Mouse (Mus musculus) neural tube, embryonic 14.5 days (tissue): ENCODE measurements at regions not wholly inside any gene's neighbourhood (a gene's known extent, or its start where the extent isn't known, plus 50 kb on each side); places are given as distances from the start of the nearest gene placed in this dataset.

ENCODE experiments used
- ATAC-seq: fragments of 200-750 bp; cut with Nextera tagmentation; 2 replicates; pipeline ENCODE4 v1.8.0; 2017; ENCODE audit warnings: low read depth, mild to moderate bottlenecking, moderate TSS enrichment, moderate library complexity
- H3K27ac ChIP-seq: fragments of 300-500 bp; sonication (generic); 2 replicates; pipeline ENCODE4 v1.5.1; 2014; ENCODE audit warnings: low read depth, mild to moderate bottlenecking, control low read depth, low read length, moderate library complexity, mixed read lengths
- H3K27me3 ChIP-seq: fragments of 300-500 bp; sonication (generic); 2 replicates; pipeline ENCODE4 v1.6.1; 2014; ENCODE audit warnings: low read length; ENCODE audit not compliant: control insufficient read depth, insufficient read depth
- H3K36me3 ChIP-seq: fragments of 300-500 bp; sonication (generic); 2 replicates; pipeline ENCODE4 v1.6.1; 2014; ENCODE audit warnings: low read length, mixed read lengths; ENCODE audit not compliant: control insufficient read depth, insufficient read depth
- H3K4me1 ChIP-seq: fragments of 300-500 bp; sonication (generic); 2 replicates; pipeline ENCODE4 v1.6.1; 2014; ENCODE audit warnings: low read length; ENCODE audit not compliant: control insufficient read depth, insufficient read depth
- H3K4me2 ChIP-seq: fragments of 300-500 bp; sonication (generic); 2 replicates; pipeline ENCODE4 v1.6.1; 2014; ENCODE audit warnings: mild to moderate bottlenecking, low read depth, low read length, control low read depth
- H3K4me3 ChIP-seq: fragments of 300-500 bp; sonication (generic); 2 replicates; pipeline ENCODE4 v1.5.1; 2014; ENCODE audit warnings: low read depth, low read length, control low read depth, mixed read lengths
- H3K9ac ChIP-seq: fragments of 300-500 bp; sonication (generic); replicated peaks from 2 replicates; pipeline ENCODE4 v1.6.1; 2014; ENCODE audit warnings: low read depth, mild to moderate bottlenecking, control low read depth, low read length, mixed read lengths
- H3K9me3 ChIP-seq: fragments of 300-500 bp; sonication (generic); 2 replicates; pipeline ENCODE4 v1.6.1; 2016; ENCODE audit warnings: low read length; ENCODE audit not compliant: control insufficient read depth
- WGBS: fragments of 180-500 bp; shearing (Covaris S2); extraction: QIAGEN DNeasy Blood & Tissue Kit; methylation state at CpG from one replicate; pipeline ENCODE4 v1.1.7; 2014; 5-methylcytosine and 5-hydroxymethylcytosine counted together

DNA sequence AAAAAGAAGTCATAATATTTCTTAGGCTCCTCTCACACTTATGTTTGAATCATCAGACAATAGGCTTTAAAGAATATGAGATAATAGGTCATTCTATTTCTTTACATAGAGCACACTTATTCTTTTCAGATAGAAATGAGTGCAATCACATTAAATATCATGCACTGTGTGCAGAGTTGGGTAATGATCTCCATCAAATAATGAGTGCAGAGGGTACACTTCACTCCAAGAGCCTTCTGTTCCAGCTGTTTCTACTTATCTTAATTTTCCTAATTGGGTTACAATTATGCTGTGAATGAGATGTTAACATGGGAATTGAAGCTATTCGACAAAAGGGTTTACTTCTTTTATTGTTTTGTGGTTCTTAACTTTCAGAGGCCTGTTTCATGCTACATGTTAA is 707.5 kb upstream of the Mdga2 start:
- ATAC-seq: peak; percentile 66
- WGBS: 47% methylated on average over 1 of the region's 1 CpGs
- no peak overlapping the region for H3K9ac ChIP-seq

DNA sequence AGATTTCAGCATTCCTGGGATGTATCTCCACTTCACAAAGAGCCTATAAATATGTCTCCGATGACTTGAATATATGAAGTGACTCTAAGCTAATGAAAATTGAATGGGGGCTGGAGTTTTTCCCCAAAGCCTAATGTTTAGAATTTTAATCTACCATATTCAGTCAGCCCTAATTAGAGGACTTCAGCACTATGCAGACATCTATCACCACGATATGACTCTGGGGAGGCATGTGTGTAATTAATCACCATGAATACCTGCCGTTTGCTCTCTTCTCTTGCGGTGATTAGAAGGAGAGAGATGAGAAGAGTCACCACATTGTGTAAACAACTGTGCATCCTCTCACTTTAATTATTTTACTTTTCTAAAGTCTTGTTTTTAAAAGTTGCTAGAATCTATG is 692.3 kb upstream of the Mdga2 start:
- peak; percentile 90 for ATAC-seq

More for the DNA sequence above, 707.5 kb upstream of the Mdga2 start:
- H3K4me3 ChIP-seq: no peak overlapping the region
- H3K27me3 ChIP-seq: no peaks in the 10 kb centered on the region
- H3K36me3 ChIP-seq: no peaks in the 10 kb centered on the region
- no peak overlapping the region for H3K4me2 ChIP-seq
- H3K9me3 ChIP-seq: no peaks in the 10 kb centered on the region
- no peaks in the 10 kb centered on the region for H3K4me1 ChIP-seq
- H3K27ac ChIP-seq: no peak overlapping the region

DNA sequence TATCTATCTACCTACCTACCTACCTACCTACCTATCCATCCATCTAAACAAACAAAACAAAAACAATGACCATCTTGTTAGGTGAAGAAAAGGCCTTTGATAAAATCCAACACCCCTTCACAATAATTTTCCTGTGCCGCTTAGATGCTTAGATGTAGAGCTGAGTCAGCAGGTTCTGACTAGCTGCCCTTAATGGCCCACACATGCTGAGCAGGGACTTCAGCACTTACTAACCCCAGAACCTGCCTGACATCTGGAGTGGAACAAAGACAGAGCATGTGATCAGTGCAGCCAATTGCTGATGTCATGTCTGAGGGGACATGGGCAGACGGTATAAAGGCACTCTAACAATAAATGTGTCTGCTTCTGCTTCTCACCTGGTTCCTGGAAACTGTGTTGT is 664.9 kb upstream of the Mdga2 start:
- H3K27ac ChIP-seq: no peak overlapping the region
- H3K4me1 ChIP-seq: no peaks in the 10 kb centered on the region
- 64% methylated on average over 2 of the region's 2 CpGs for WGBS
- H3K4me2 ChIP-seq: no peak overlapping the region
- no peak for ATAC-seq
- no peaks in the 10 kb centered on the region for H3K27me3 ChIP-seq
- no peaks in the 10 kb centered on the region for H3K9me3 ChIP-seq
- H3K4me3 ChIP-seq: no peak overlapping the region
- H3K9ac ChIP-seq: no peak overlapping the region
- H3K36me3 ChIP-seq: no peaks in the 10 kb centered on the region

More for the DNA sequence above, 692.3 kb upstream of the Mdga2 start:
- no peak overlapping the region for H3K9ac ChIP-seq
- no peak overlapping the region for H3K4me2 ChIP-seq
- no peaks in the 10 kb centered on the region for H3K36me3 ChIP-seq
- H3K4me1 ChIP-seq: 0 out of 2 replicates have a peak, but pooled peaks cover 2% of the 10 kb centered on the region
- H3K27me3 ChIP-seq: no peaks in the 10 kb centered on the region
- no peak overlapping the region for H3K4me3 ChIP-seq
- H3K9me3 ChIP-seq: no peaks in the 10 kb centered on the region
- H3K27ac ChIP-seq: no peak overlapping the region
- WGBS: 35% methylated on average over 4 of the region's 4 CpGs

DNA sequence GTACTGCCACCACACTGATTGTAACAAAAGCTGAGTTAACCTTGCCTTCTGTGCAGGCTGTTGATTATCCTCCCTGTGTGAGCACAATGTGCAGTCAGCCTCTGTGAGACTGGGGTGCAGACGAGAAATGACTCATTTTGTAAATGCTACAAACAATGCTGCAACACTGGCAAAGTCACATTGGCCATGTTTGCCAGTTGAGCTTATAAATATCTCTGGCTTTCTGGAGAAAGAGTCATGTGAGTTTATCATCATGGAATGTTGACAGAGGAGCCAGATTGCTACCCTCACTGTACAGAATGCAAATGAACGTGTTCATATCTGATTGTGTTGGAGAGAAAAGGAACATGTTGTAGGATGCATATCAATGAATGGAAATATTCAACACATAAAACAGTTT is 640.3 kb upstream of the Mdga2 start:
- no peaks in the 10 kb centered on the region for H3K36me3 ChIP-seq
- ATAC-seq: peak; percentile 54; the same call in 1 of the 2 replicates
- no peak overlapping the region for H3K4me2 ChIP-seq
- H3K4me3 ChIP-seq: no peak overlapping the region
- H3K4me1 ChIP-seq: no peaks in the 10 kb centered on the region
- no peaks in the 10 kb centered on the region for H3K9me3 ChIP-seq
- no peak overlapping the region for H3K9ac ChIP-seq
- H3K27me3 ChIP-seq: no peaks in the 10 kb centered on the region
- H3K27ac ChIP-seq: no peak overlapping the region
- 56% methylated on average over 2 of the region's 2 CpGs for WGBS

DNA sequence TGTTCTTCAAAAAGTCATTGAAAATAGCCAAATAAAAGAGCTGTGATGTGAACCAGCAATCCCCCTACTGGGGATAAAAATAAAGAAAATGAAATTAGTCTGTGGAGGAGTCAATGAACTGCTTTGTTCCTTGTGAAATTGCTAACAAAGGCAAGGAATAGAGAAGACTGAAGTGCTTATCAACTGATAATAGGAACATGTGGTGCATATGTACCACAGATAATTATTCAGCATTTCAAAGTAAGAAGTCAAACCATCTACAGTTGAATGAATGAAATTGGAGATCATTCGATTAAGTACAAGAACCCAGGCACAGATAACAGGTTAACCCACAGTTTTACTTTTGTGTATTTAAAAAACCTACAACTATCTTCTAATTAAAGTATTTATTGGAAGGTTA is 638.4 kb upstream of the Mdga2 start:
- H3K36me3 ChIP-seq: no peaks in the 10 kb centered on the region
- no peaks in the 10 kb centered on the region for H3K4me1 ChIP-seq
- no peak overlapping the region for H3K27ac ChIP-seq
- H3K9ac ChIP-seq: no peak overlapping the region
- whole genome bisulfite sequencing: 79% methylated on average over 1 of the region's 1 CpGs
- no peaks in the 10 kb centered on the region for H3K9me3 ChIP-seq
- no peak overlapping the region for H3K4me2 ChIP-seq
- no peak for ATAC-seq
- H3K4me3 ChIP-seq: no peak overlapping the region
- H3K27me3 ChIP-seq: no peaks in the 10 kb centered on the region

DNA sequence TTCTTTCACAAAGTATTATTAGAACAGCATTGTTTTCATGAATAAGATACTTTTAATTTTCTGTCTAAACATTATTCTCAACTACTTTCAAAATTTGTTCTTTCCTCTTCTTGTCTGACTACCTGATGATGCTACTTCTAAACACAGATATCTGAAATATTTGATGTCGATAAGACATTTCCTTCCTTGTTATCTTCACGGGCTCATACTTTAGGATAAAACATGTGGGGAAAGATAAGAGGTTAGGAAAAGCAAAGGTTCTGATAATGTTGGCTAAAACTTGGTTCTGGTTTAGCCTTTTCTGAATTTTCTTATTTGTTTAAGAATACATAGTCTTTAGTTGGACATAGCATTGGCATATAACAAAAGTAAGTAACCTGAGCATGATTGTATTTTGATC is 630.3 kb upstream of the Mdga2 start:
- Histone ChIP-seq H3K4me3 (no peak overlapping the region), H3K36me3 (no peaks in the 10 kb centered on the region), H3K27me3 (no peaks in the 10 kb centered on the region), H3K4me2 (no peak overlapping the region), H3K4me1 (no peaks in the 10 kb centered on the region), H3K27ac (no peak overlapping the region), H3K9me3 (no peaks in the 10 kb centered on the region), H3K9ac (no peak overlapping the region)
- no peak for ATAC-seq
- WGBS: 97% methylated on average over 2 of the region's 2 CpGs

DNA sequence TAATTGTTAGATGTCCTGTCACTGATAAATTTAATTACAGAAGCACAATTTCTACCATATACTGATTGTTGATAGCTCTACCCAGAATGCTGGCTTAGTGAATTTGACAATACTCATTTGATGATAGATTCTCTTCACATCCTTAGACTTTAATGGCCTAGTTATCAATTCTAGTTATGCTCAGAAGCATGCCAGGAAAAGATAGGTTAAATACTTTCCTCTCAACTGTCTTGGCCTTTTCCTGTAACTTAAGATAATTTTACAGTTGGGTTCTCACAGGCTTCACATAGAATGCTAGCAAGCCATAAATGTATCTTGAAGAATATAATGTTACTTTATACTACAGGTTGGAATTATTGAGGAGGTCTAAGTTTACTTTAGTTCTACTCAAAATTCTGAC is 625.2 kb upstream of the Mdga2 start:
- Histone ChIP-seq H3K4me3 (no peak overlapping the region), H3K4me2 (no peak overlapping the region), H3K9ac (no peak overlapping the region), H3K27me3 (no peaks in the 10 kb centered on the region), H3K36me3 (no peaks in the 10 kb centered on the region), H3K9me3 (no peaks in the 10 kb centered on the region), H3K27ac (no peak overlapping the region), H3K4me1 (no peaks in the 10 kb centered on the region)
- ATAC-seq: no peak

DNA sequence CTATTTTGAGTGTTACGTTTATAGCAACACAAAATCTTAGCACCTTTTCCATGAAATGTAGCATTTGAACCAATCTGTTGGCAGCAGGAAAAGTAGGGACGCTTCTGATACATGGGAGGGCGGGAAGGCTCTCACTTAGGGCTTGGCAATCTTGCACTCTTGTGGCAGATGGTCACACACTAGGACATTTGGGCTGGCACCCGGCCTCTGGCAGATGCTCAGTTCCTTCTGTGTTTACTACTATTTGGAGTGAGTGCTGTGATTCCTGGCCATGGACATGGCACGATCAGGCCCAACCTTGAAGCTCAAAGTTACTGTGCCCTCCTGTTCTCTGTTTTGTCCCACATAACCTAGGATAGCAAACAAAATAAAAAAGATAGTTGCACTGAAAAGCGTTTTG is 581.9 kb upstream of the Mdga2 start:
- Histone ChIP-seq H3K4me1 (no peaks in the 10 kb centered on the region), H3K4me3 (no peak overlapping the region), H3K9ac (no peak overlapping the region), H3K36me3 (no peaks in the 10 kb centered on the region), H3K27ac (no peak overlapping the region), H3K27me3 (no peaks in the 10 kb centered on the region), H3K9me3 (no peaks in the 10 kb centered on the region), H3K4me2 (no peak overlapping the region)
- ATAC-seq: no peak
- WGBS: 86% methylated on average over 6 of the region's 6 CpGs

DNA sequence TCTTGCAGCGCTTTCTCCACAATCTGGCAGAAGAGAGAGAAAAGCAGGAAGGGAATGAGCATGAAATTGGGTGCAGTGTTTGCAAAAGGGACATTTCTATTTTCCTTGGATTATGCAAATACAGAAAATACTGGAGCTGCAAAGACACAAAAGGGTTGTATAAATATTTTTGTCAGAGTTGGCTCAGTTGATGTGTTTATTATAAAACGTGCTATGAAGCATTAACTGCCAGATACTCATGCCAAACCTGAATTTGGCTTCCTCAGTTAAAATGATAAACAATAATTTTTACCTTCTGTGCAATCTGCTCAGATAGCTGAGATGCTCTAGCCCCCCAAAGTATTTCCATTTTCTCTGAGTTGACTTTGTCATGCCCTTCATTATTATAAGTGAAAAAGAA is 577.4 kb upstream of the Mdga2 start:
- Histone ChIP-seq H3K27me3 (no peaks in the 10 kb centered on the region), H3K36me3 (no peaks in the 10 kb centered on the region), H3K9me3 (no peaks in the 10 kb centered on the region), H3K27ac (no peak overlapping the region), H3K4me1 (no peaks in the 10 kb centered on the region), H3K9ac (no peak overlapping the region), H3K4me2 (no peak overlapping the region), H3K4me3 (no peak overlapping the region)
- no peak for ATAC-seq
- WGBS: 79% methylated on average over 2 of the region's 2 CpGs
